In the genomic region with DNA sequence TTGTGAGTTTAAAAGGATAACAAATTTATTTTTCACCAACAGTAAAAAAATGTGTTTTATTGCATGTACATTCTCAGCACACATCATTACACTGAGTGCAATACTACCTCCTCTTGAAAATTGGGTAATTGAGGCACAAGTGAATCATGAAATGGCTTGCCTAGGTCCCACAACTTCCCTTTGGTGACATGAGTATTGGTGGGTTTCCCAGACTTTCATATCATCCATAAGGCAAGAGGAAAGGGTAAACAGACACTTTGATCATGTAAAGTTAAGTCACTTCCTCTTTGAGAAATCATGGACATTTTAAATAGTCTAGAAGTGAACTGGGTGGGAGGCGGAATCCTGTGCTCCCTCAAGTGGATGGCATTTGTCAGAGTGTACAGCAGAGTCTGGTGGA, we compare ENCODE assay signal across 16 mouse cellular contexts.
"Had no signal": no experiment of that assay in that cellular context is flagged by ENCODE, and none has a peak within 500 bp of the region (broad histone marks: within the 10 kb centered on the region; RNA-seq: fewer than 3 reads in every experiment).

No protein-coding gene starts in this region.

- H3K4me2 ChIP-seq: lung, embryonic 14.5 days; midbrain, embryonic 12.5 days; neural tube, embryonic 12.5 days; stomach, embryonic 15.5 days had no signal

- DNase-seq: lung, adult 18-20 months; lung, embryonic 14.5 days; lung, postnatal 10 days; lung, postnatal 4 days; midbrain, embryonic 14.5 days; right cerebral cortex, postnatal 14 days; thymus, adult 18-20 months; thymus, postnatal 14 days; thymus, postnatal 36 days had no signal

- H3K27ac ChIP-seq: midbrain, embryonic 10.5 days; midbrain, embryonic 12.5 days; neural tube, embryonic 12.5 days; stomach, embryonic 15.5 days had no signal

- H3K4me3 ChIP-seq: megakaryocyte, embryonic 14.5 days; midbrain, embryonic 10.5 days; midbrain, embryonic 12.5 days; myocyte; neural tube, embryonic 12.5 days; stomach, embryonic 15.5 days had no signal

- H3K36me3 ChIP-seq: midbrain, embryonic 10.5 days; midbrain, embryonic 12.5 days; neural tube, embryonic 12.5 days; stomach, embryonic 15.5 days had no signal

- ATAC-seq: midbrain, embryonic 16.5 days had no signal

- H3K9me3 ChIP-seq: midbrain, embryonic 10.5 days; midbrain, embryonic 12.5 days; neural tube, embryonic 12.5 days; stomach, embryonic 15.5 days had no signal

- H3K4me1 ChIP-seq: megakaryocyte, embryonic 14.5 days; midbrain, embryonic 12.5 days; neural tube, embryonic 12.5 days; stomach, embryonic 15.5 days had no signal

- H3K9ac ChIP-seq: lung, embryonic 14.5 days; midbrain, embryonic 12.5 days; neural tube, embryonic 12.5 days; stomach, embryonic 15.5 days had no signal

- H3K27me3 ChIP-seq: megakaryocyte, embryonic 14.5 days; midbrain, embryonic 12.5 days; neural tube, embryonic 12.5 days; stomach, embryonic 15.5 days had no signal
